15 mouse cellular contexts compared by ENCODE assay signal in genomic region chr4:156216196-156216595, GRCm38 (mm10). TPM values are rescaled to one million over a fixed set of nuclear protein-coding genes. Genes with fewer than 3 reads are reported as not detected.
A peak's percentile ranks its signal among the peaks of the same experiment; 100 is the strongest.
DNase-seq lines count a peak whose midpoint lies in the region; ATAC-seq lines count a peak whose summit lies in the region.
"Had no signal": no experiment of that assay in that cellular context is flagged by ENCODE, and none has a peak within 500 bp of the region (broad histone marks: within the 10 kb centered on the region; RNA-seq: fewer than 3 reads in every experiment).

No protein-coding gene starts in this region.

- peak; percentile 34 for DNase-seq in adrenal gland, postnatal 10 days
- DNase-seq in adrenal gland, adult 18-20 months (ENCODE audit: low spot score in 2 of 2), result no peak
- DNase-seq in heart, embryonic 10.5 days (ENCODE audit: low spot score), result no peak
- no peak for DNase-seq in heart, adult 11 months
- no peak for DNase-seq in heart, postnatal 25 days (ENCODE audit: low spot score)
- DNase-seq in ovary, postnatal 36 days (ENCODE audit: low spot score), result no peak
- DNase-seq: forebrain, postnatal 0 days; kidney, postnatal 10 days had no signal

- 86% methylated on average over 2 of the region's 2 CpGs for WGBS in heart, embryonic 10.5 days
- WGBS in heart, embryonic 15.5 days, result 77% methylated on average over 2 of the region's 2 CpGs

- H3K4me3 ChIP-seq in heart, embryonic 10.5 days, result no peak overlapping the region
- peak overlapping the region; percentile 32 for H3K4me3 ChIP-seq in heart, embryonic 15.5 days
- H3K4me3 ChIP-seq in brown adipose tissue, adult 24 weeks (ENCODE audit: insufficient read depth, low read depth, low read length), result peak overlapping the region; percentile 60
- H3K4me3 ChIP-seq: embryonic facial prominence, embryonic 10.5 days; forebrain, embryonic 13.5 days; hindbrain, embryonic 12.5 days had no signal

- H3K36me3 ChIP-seq in heart, embryonic 10.5 days, result no peaks in the 10 kb centered on the region
- no peaks in the 10 kb centered on the region for H3K36me3 ChIP-seq in heart, embryonic 15.5 days
- H3K36me3 ChIP-seq: embryonic facial prominence, embryonic 10.5 days; hindbrain, embryonic 12.5 days had no signal

- peak overlapping the region; percentile 48 for H3K4me2 ChIP-seq in heart, embryonic 15.5 days
- H3K4me2 ChIP-seq: forebrain, embryonic 13.5 days; hindbrain, embryonic 12.5 days had no signal

- H3K9ac ChIP-seq in heart, embryonic 15.5 days, result peak overlapping the region; percentile 15; the same call in 1 of the 2 replicates
- H3K9ac ChIP-seq: forebrain, embryonic 13.5 days; forebrain, postnatal 0 days; hindbrain, embryonic 12.5 days had no signal

- H3K4me1 ChIP-seq in heart, embryonic 10.5 days, result peaks cover 22% of the 10 kb centered on the region
- peaks cover 30% of the 10 kb centered on the region for H3K4me1 ChIP-seq in heart, embryonic 15.5 days (replicated peaks)
- H3K4me1 ChIP-seq in brown adipose tissue, adult 24 weeks (ENCODE audit: control insufficient read depth, insufficient read depth, insufficient read length, low read length), result peaks cover 13% of the 10 kb centered on the region
- H3K4me1 ChIP-seq: forebrain, embryonic 13.5 days; hindbrain, embryonic 12.5 days had no signal

- H3K27ac ChIP-seq in heart, embryonic 10.5 days, result peak overlapping the region; percentile 24
- H3K27ac ChIP-seq in heart, embryonic 15.5 days, result peak overlapping the region; percentile 88
- H3K27ac ChIP-seq in brown adipose tissue, adult 24 weeks (replicated peaks; ENCODE audit: low read depth, low read length), result peak overlapping the region; percentile 99
- H3K27ac ChIP-seq: embryonic facial prominence, embryonic 10.5 days; forebrain, embryonic 13.5 days; hindbrain, embryonic 12.5 days had no signal

- H3K27me3 ChIP-seq in heart, embryonic 10.5 days (ENCODE audit: insufficient read depth, poor library complexity, severe bottlenecking), result 0 out of 2 replicates have a peak, but pooled peaks cover 7% of the 10 kb centered on the region
- no peaks in the 10 kb centered on the region for H3K27me3 ChIP-seq in heart, embryonic 15.5 days
- H3K27me3 ChIP-seq: forebrain, embryonic 13.5 days; hindbrain, embryonic 12.5 days had no signal

- ATAC-seq in heart, embryonic 15.5 days (replicated peaks; ENCODE audit: insufficient number of reproducible peaks, insufficient read depth, low FRiP score, low read depth), result no peak; the same call in 1 of the 2 replicates
- ATAC-seq: forebrain, embryonic 13.5 days; forebrain, postnatal 0 days; inflammation-experienced regulatory T-cells, adult 6 months had no signal

- intact Hi-C loops in heart, postnatal 25 days (cut with DNase I), result no loop called here

- H3K9me3 ChIP-seq in heart, embryonic 10.5 days, result no peaks in the 10 kb centered on the region
- H3K9me3 ChIP-seq in heart, embryonic 15.5 days (replicated peaks), result no peaks in the 10 kb centered on the region
- H3K9me3 ChIP-seq: embryonic facial prominence, embryonic 10.5 days; forebrain, embryonic 13.5 days; hindbrain, embryonic 12.5 days had no signal

RNA-seq across cellular contexts. Expression of gene Perm1, which starts 0.5 kb away (rescaled TPM):
- 10 to 100 TPM in 1 of 2 experiments, 1 to 10 TPM in 1; 9.8 to 28.4 TPM for total RNA-seq in adrenal gland, postnatal 10 days (2021)
- 1 to 10 TPM; 5.8 to 7.4 TPM for total RNA-seq in adrenal gland, adult 18-20 months (2021)
- 0.64 and 1.2 TPM in 2 replicates for polyA plus RNA-seq in heart, embryonic 10.5 days (2016; fragmentation: Nextera tagmentation; extraction: Ambion mirVana)
- polyA plus RNA-seq in heart, embryonic 15.5 days (2015; fragmentation: Nextera tagmentation; extraction: Ambion mirVana), result 9.7 and 10.8 TPM in 2 replicates
- 100 to 1,000 TPM; 227 to 246 TPM for total RNA-seq in heart, postnatal 25 days (2021)
- 9.9 and 25.7 TPM in 2 replicates for polyA plus RNA-seq in brown adipose tissue, adult 24 weeks (2012; ENCODE audit: insufficient read depth, insufficient read length, missing spikeins)

RNA-seq across cellular contexts. Expression of gene AW011738, which starts 13.1 kb away (rescaled TPM):
- 1 to 10 TPM; 2.6 to 3.5 TPM for total RNA-seq in adrenal gland, postnatal 10 days (2021)
- total RNA-seq in adrenal gland, adult 18-20 months (2021), result 1 to 10 TPM; 3.3 to 4.7 TPM
- 1.3 and 2.0 TPM in 2 replicates for polyA plus RNA-seq in heart, embryonic 10.5 days (2016; fragmentation: Nextera tagmentation; extraction: Ambion mirVana)
- 3.0 and 5.0 TPM in 2 replicates for polyA plus RNA-seq in heart, embryonic 15.5 days (2015; fragmentation: Nextera tagmentation; extraction: Ambion mirVana)
- 1 to 10 TPM; 6.3 to 6.9 TPM for total RNA-seq in heart, postnatal 25 days (2021)
- polyA plus RNA-seq in brown adipose tissue, adult 24 weeks (2012; ENCODE audit: insufficient read depth, insufficient read length, missing spikeins), result 1.9 and 5.5 TPM in 2 replicates

RNA-seq across cellular contexts. Expression of gene Isg15, which starts 15.6 kb away (rescaled TPM):
- total RNA-seq in adrenal gland, postnatal 10 days (2021), result 1 to 10 TPM; 1.6 to 2.2 TPM
- total RNA-seq in adrenal gland, adult 18-20 months (2021), result 1 to 10 TPM; 4.8 to 6.8 TPM
- polyA plus RNA-seq in heart, embryonic 10.5 days (2016; fragmentation: Nextera tagmentation; extraction: Ambion mirVana), result 0.59 TPM in 1 of 2 replicates, not detected in the other
- 2.7 and 8.7 TPM in 2 replicates for polyA plus RNA-seq in heart, embryonic 15.5 days (2015; fragmentation: Nextera tagmentation; extraction: Ambion mirVana)
- total RNA-seq in heart, postnatal 25 days (2021), result 1 to 10 TPM; 3.2 to 4.5 TPM
- 6.1 and 11.7 TPM in 2 replicates for polyA plus RNA-seq in brown adipose tissue, adult 24 weeks (2012; ENCODE audit: insufficient read depth, insufficient read length, missing spikeins)
- polyA plus RNA-seq: kidney, embryonic 14.5 days had no signal

RNA-seq across cellular contexts. Expression of gene Plekhn1, which starts 18.5 kb away (rescaled TPM):
- 10 to 100 TPM; 13.3 to 20.3 TPM for total RNA-seq in adrenal gland, postnatal 10 days (2021)
- total RNA-seq in adrenal gland, adult 18-20 months (2021), result 10 to 100 TPM; 19.7 to 19.8 TPM
- polyA plus RNA-seq in heart, embryonic 10.5 days (2016; fragmentation: Nextera tagmentation; extraction: Ambion mirVana), result 15.2 and 15.9 TPM in 2 replicates
- 11.6 and 17.5 TPM in 2 replicates for polyA plus RNA-seq in heart, embryonic 15.5 days (2015; fragmentation: Nextera tagmentation; extraction: Ambion mirVana)
- total RNA-seq in heart, postnatal 25 days (2021), result 10 to 100 TPM; 10.5 to 10.6 TPM
- polyA plus RNA-seq in brown adipose tissue, adult 24 weeks (2012; ENCODE audit: insufficient read depth, insufficient read length, missing spikeins), result 7.8 and 8.7 TPM in 2 replicates

RNA-seq across cellular contexts. Expression of gene Agrn, which starts 18.9 kb away (rescaled TPM):
- 10 to 100 TPM; 59.6 to 82.4 TPM for total RNA-seq in adrenal gland, postnatal 10 days (2021)
- total RNA-seq in adrenal gland, adult 18-20 months (2021), result 10 to 100 TPM; 27.8 to 29.7 TPM
- polyA plus RNA-seq in heart, embryonic 10.5 days (2016; fragmentation: Nextera tagmentation; extraction: Ambion mirVana), result 46.3 and 51.3 TPM in 2 replicates
- polyA plus RNA-seq in heart, embryonic 15.5 days (2015; fragmentation: Nextera tagmentation; extraction: Ambion mirVana), result 38.0 and 51.4 TPM in 2 replicates
- 10 to 100 TPM; 35.3 to 40.4 TPM for total RNA-seq in heart, postnatal 25 days (2021)
- polyA plus RNA-seq in brown adipose tissue, adult 24 weeks (2012; ENCODE audit: insufficient read depth, insufficient read length, missing spikeins), result 9.5 and 18.5 TPM in 2 replicates

Comparison
In these comparisons a context has a peak if more than half of its experiments do, and no peak if none do; other contexts are left out.
1. H3K27ac ChIP-seq: peak in every context shown above with its lines; median percentile 99 in brown adipose tissue, adult 24 weeks; 88 in heart, embryonic 15.5 days; 24 in heart, embryonic 10.5 days.
2. RNA of gene Perm1, which starts 0.5 kb away (total RNA-seq): 227 to 246 TPM in heart, postnatal 25 days; 9.8 to 28.4 TPM in adrenal gland, postnatal 10 days and 5.8 to 7.4 TPM in adrenal gland, adult 18-20 months; every median in the first group is over 4 times any median in the second.